Mouse (Mus musculus) hindbrain, embryonic 13.5 days (tissue): ENCODE measurements around the gene Arhgef3. TPM values are rescaled to one million over a fixed set of nuclear protein-coding genes. Genes with fewer than 3 reads are reported as not detected.
"Not testable (repeated sequence)": the region's sequence is repeated elsewhere in the genome, so short reads cannot be mapped to it uniquely, and the experiment has no call there.

Experiments used
- ATAC-seq: fragments of 200-750 bp; cut with Nextera tagmentation; 2 replicates; pipeline ENCODE4 v1.8.0; 2017; ENCODE audit warnings: moderate TSS enrichment; ENCODE audit not compliant: low FRiP score
- H3K27ac ChIP-seq: fragments of 300-500 bp; sonication (generic); 2 replicates; pipeline ENCODE4 v1.5.1; 2015; ENCODE audit warnings: inconsistent platforms, mild to moderate bottlenecking, moderate library complexity
- H3K27me3 ChIP-seq: fragments of 300-500 bp; sonication (generic); 2 replicates; pipeline ENCODE4 v1.6.1; 2015; ENCODE audit warnings: mild to moderate bottlenecking, inconsistent platforms
- H3K36me3 ChIP-seq: fragments of 300-500 bp; sonication (generic); 2 replicates; pipeline ENCODE4 v1.6.1; 2015; ENCODE audit warnings: mild to moderate bottlenecking, inconsistent platforms
- H3K4me1 ChIP-seq: fragments of 300-500 bp; sonication (generic); replicated peaks from 2 replicates; pipeline ENCODE4 v1.6.1; 2015; ENCODE audit warnings: inconsistent platforms
- H3K4me2 ChIP-seq: fragments of 300-500 bp; sonication (generic); 2 replicates; pipeline ENCODE4 v1.6.1; 2015; ENCODE audit warnings: inconsistent platforms, mild to moderate bottlenecking, moderate library complexity
- H3K4me3 ChIP-seq: fragments of 300-500 bp; sonication (generic); 2 replicates; pipeline ENCODE4 v1.5.1; 2015; ENCODE audit warnings: mild to moderate bottlenecking, inconsistent platforms
- H3K9ac ChIP-seq: fragments of 300-500 bp; sonication (generic); 2 replicates; pipeline ENCODE4 v1.6.1; 2015; ENCODE audit warnings: mild to moderate bottlenecking, inconsistent platforms
- H3K9me3 ChIP-seq: fragments of 300-500 bp; sonication (generic); 2 replicates; pipeline ENCODE4 v1.6.1; 2016; ENCODE audit warnings: inconsistent platforms
- WGBS: fragments of 180-500 bp; shearing (Covaris S2); methylation state at CpG from one replicate; pipeline ENCODE4 v1.1.7; 2015; 5-methylcytosine and 5-hydroxymethylcytosine counted together
- polyA plus RNA-seq: library from polyadenylated mRNA; unstranded; fragments of >200 nt; fragmentation: Nextera tagmentation; extraction: Ambion mirVana; gene quantifications from 2 replicates; pipeline ENCODE4 v1.2.1, GENCODE M21; 2015

Arhgef3 gene
- polyA plus RNA-seq, 1 experiment from 2014 or later = 6.2 TPM

- no peaks in the 10 kb centered on the region for H3K27me3 ChIP-seq
- no peaks in the 10 kb centered on the region for H3K36me3 ChIP-seq
- H3K4me3 ChIP-seq = no peak overlapping the region
- H3K27ac ChIP-seq = no peak overlapping the region
- H3K9ac ChIP-seq = no peak overlapping the region
- ATAC-seq = no peak
- no peaks in the 10 kb centered on the region for H3K9me3 ChIP-seq
- H3K4me1 ChIP-seq = no peaks in the 10 kb centered on the region
- WGBS = 92% methylated on average over 8 of the region's 8 CpGs
- H3K4me2 ChIP-seq = no peak overlapping the region
These were observed 124.0 kb downstream of the Arhgef3 start for GRCm38 (mm10) chr14:27238600-27239118.

- WGBS = 81% methylated on average over 3 of the region's 3 CpGs
- no peak for ATAC-seq
- H3K27ac ChIP-seq = no peak overlapping the region
- H3K9ac ChIP-seq = no peak overlapping the region
- H3K4me3 ChIP-seq = no peak overlapping the region
- H3K27me3 ChIP-seq = no peaks in the 10 kb centered on the region
- no peaks in the 10 kb centered on the region for H3K9me3 ChIP-seq
- no peaks in the 10 kb centered on the region for H3K36me3 ChIP-seq
- H3K4me2 ChIP-seq = no peak overlapping the region
- H3K4me1 ChIP-seq = no peaks in the 10 kb centered on the region
These were observed 124.9 kb downstream of the Arhgef3 start for GRCm38 (mm10) chr14:27239551-27240091.

- no peaks in the 10 kb centered on the region for H3K27me3 ChIP-seq
- H3K4me2 ChIP-seq = no peak overlapping the region
- no peaks in the 10 kb centered on the region for H3K4me1 ChIP-seq
- no peak overlapping the region for H3K4me3 ChIP-seq
- no peak overlapping the region for H3K27ac ChIP-seq
- no peak overlapping the region for H3K9ac ChIP-seq
- no peaks in the 10 kb centered on the region for H3K9me3 ChIP-seq
- WGBS = 88% methylated on average over 8 of the region's 8 CpGs
- H3K36me3 ChIP-seq = no peaks in the 10 kb centered on the region
- no peak for ATAC-seq
These were observed 127.6 kb downstream of the Arhgef3 start for GRCm38 (mm10) chr14:27242253-27242652.

GRCm38 (mm10) chr14:27242769-27243168, 128.1 kb downstream of the Arhgef3 start:
- Histone ChIP-seq H3K9me3 (no peaks in the 10 kb centered on the region), H3K9ac (no peak overlapping the region), H3K4me2 (no peak overlapping the region), H3K27ac (no peak overlapping the region), H3K36me3 (no peaks in the 10 kb centered on the region), H3K4me1 (no peaks in the 10 kb centered on the region), H3K27me3 (no peaks in the 10 kb centered on the region), H3K4me3 (no peak overlapping the region)
- 94% methylated on average over 2 of the region's 2 CpGs for WGBS
- ATAC-seq = no peak

GRCm38 (mm10) chr14:27243585-27243984, 128.9 kb downstream of the Arhgef3 start:
- no peak overlapping the region for H3K27ac ChIP-seq
- no peaks in the 10 kb centered on the region for H3K9me3 ChIP-seq
- 93% methylated on average over 5 of the region's 5 CpGs for whole genome bisulfite sequencing
- no peak overlapping the region for H3K9ac ChIP-seq
- no peak overlapping the region for H3K4me3 ChIP-seq
- no peak for ATAC-seq
- H3K4me1 ChIP-seq = no peaks in the 10 kb centered on the region
- no peak overlapping the region for H3K4me2 ChIP-seq
- H3K36me3 ChIP-seq = no peaks in the 10 kb centered on the region
- H3K27me3 ChIP-seq = no peaks in the 10 kb centered on the region

GRCm38 (mm10) chr14:27244898-27245297, 130.2 kb downstream of the Arhgef3 start:
- H3K9ac ChIP-seq = no peak overlapping the region
- WGBS = 75% methylated on average over 3 of the region's 3 CpGs
- H3K4me1 ChIP-seq = no peaks in the 10 kb centered on the region
- H3K27me3 ChIP-seq = no peaks in the 10 kb centered on the region
- no peak overlapping the region for H3K27ac ChIP-seq
- no peaks in the 10 kb centered on the region for H3K9me3 ChIP-seq
- H3K36me3 ChIP-seq = no peaks in the 10 kb centered on the region
- H3K4me3 ChIP-seq = no peak overlapping the region
- H3K4me2 ChIP-seq = no peak overlapping the region
- ATAC-seq = no peak

- Histone ChIP-seq H3K9ac (no peak overlapping the region), H3K36me3 (no peaks in the 10 kb centered on the region), H3K4me2 (no peak overlapping the region), H3K9me3 (no peaks in the 10 kb centered on the region), H3K4me1 (no peaks in the 10 kb centered on the region), H3K27me3 (no peaks in the 10 kb centered on the region), H3K27ac (no peak overlapping the region), H3K4me3 (no peak overlapping the region)
- WGBS = 86% methylated on average over 5 of the region's 5 CpGs
- no peak for ATAC-seq
These were observed 131.7 kb downstream of the Arhgef3 start for GRCm38 (mm10) chr14:27246424-27246823.

GRCm38 (mm10) chr14:27246948-27247347, 132.2 kb downstream of the Arhgef3 start:
- not testable (repeated sequence) for H3K27me3 ChIP-seq, H3K9ac ChIP-seq, H3K4me3 ChIP-seq, ATAC-seq, H3K9me3 ChIP-seq, H3K36me3 ChIP-seq, H3K4me2 ChIP-seq, H3K27ac ChIP-seq, H3K4me1 ChIP-seq
- 94% methylated on average over 10 of the region's 10 CpGs for WGBS

GRCm38 (mm10) chr14:27249121-27249520, 134.4 kb downstream of the Arhgef3 start:
- Histone ChIP-seq H3K4me1 (no peaks in the 10 kb centered on the region), H3K4me2 (no peak overlapping the region), H3K9ac (no peak overlapping the region), H3K27ac (no peak overlapping the region), H3K9me3 (no peaks in the 10 kb centered on the region), H3K27me3 (no peaks in the 10 kb centered on the region), H3K36me3 (no peaks in the 10 kb centered on the region), H3K4me3 (no peak overlapping the region)
- 95% methylated on average over 1 of the region's 1 CpGs for WGBS
- ATAC-seq = no peak

- H3K27ac ChIP-seq = no peak overlapping the region
- H3K4me3 ChIP-seq = no peak overlapping the region
- H3K27me3 ChIP-seq = no peaks in the 10 kb centered on the region
- H3K4me1 ChIP-seq = no peaks in the 10 kb centered on the region
- no peak for ATAC-seq
- no peak overlapping the region for H3K9ac ChIP-seq
- H3K4me2 ChIP-seq = no peak overlapping the region
- no peaks in the 10 kb centered on the region for H3K9me3 ChIP-seq
- 86% methylated on average over 7 of the region's 7 CpGs for WGBS
- H3K36me3 ChIP-seq = no peaks in the 10 kb centered on the region
These were observed 135.6 kb downstream of the Arhgef3 start for GRCm38 (mm10) chr14:27250281-27250789.

GRCm38 (mm10) chr14:27253391-27253790, 138.7 kb downstream of the Arhgef3 start:
- H3K36me3 ChIP-seq = no peaks in the 10 kb centered on the region
- 88% methylated on average over 5 of the region's 5 CpGs for WGBS
- H3K4me1 ChIP-seq = no peaks in the 10 kb centered on the region
- no peak overlapping the region for H3K4me3 ChIP-seq
- H3K27me3 ChIP-seq = no peaks in the 10 kb centered on the region
- H3K27ac ChIP-seq = no peak overlapping the region
- no peaks in the 10 kb centered on the region for H3K9me3 ChIP-seq
- no peak for ATAC-seq
- H3K4me2 ChIP-seq = no peak overlapping the region
- H3K9ac ChIP-seq = no peak overlapping the region

- WGBS = 52% methylated on average over 6 of the region's 6 CpGs
- no peaks in the 10 kb centered on the region for H3K27me3 ChIP-seq
These were observed 147.7 kb downstream of the Arhgef3 start for GRCm38 (mm10) chr14:27262349-27262748.

GRCm38 (mm10) chr14:27266601-27267000, 151.9 kb downstream of the Arhgef3 start:
- H3K4me2 ChIP-seq = no peak overlapping the region
- no peaks in the 10 kb centered on the region for H3K36me3 ChIP-seq
- H3K27me3 ChIP-seq = no peaks in the 10 kb centered on the region
- no peaks in the 10 kb centered on the region for H3K9me3 ChIP-seq
- H3K4me1 ChIP-seq = peaks cover 11% of the 10 kb centered on the region
- no peak overlapping the region for H3K27ac ChIP-seq
- H3K9ac ChIP-seq = no peak overlapping the region
- no peak overlapping the region for H3K4me3 ChIP-seq
- 53% methylated on average over 1 of the region's 1 CpGs for WGBS
- ATAC-seq = no peak

More at GRCm38 (mm10) chr14:27262349-27262748, 147.7 kb downstream of the Arhgef3 start:
- Histone ChIP-seq H3K27ac (no peak overlapping the region), H3K4me1 (0 out of 2 replicates have a peak, but pooled peaks cover 3% of the 10 kb centered on the region), H3K4me3 (no peak overlapping the region), H3K9ac (no peak overlapping the region), H3K36me3 (no peaks in the 10 kb centered on the region), H3K4me2 (no peak overlapping the region), H3K9me3 (no peaks in the 10 kb centered on the region)
- ATAC-seq = no peak
